Mouse (Mus musculus) heart, adult 2 months (tissue): ENCODE data around the gene Mgp.

Experiments used
- CTCF ChIP-seq: fragments of 200-600 bp; IDR thresholded peaks from 2 replicates; pipeline ENCODE4 v1.8.1; 2022; ENCODE audit warnings: antibody characterized with exemption, mild to moderate bottlenecking, moderate library complexity
- POLR2A ChIP-seq: fragments of 200-500 bp; IDR thresholded peaks from 2 replicates; pipeline ENCODE4 v1.6.1; 2011; ENCODE audit warnings: mild to moderate bottlenecking, low read depth, low read length, control low read depth; ENCODE audit not compliant: insufficient read depth

DNA sequence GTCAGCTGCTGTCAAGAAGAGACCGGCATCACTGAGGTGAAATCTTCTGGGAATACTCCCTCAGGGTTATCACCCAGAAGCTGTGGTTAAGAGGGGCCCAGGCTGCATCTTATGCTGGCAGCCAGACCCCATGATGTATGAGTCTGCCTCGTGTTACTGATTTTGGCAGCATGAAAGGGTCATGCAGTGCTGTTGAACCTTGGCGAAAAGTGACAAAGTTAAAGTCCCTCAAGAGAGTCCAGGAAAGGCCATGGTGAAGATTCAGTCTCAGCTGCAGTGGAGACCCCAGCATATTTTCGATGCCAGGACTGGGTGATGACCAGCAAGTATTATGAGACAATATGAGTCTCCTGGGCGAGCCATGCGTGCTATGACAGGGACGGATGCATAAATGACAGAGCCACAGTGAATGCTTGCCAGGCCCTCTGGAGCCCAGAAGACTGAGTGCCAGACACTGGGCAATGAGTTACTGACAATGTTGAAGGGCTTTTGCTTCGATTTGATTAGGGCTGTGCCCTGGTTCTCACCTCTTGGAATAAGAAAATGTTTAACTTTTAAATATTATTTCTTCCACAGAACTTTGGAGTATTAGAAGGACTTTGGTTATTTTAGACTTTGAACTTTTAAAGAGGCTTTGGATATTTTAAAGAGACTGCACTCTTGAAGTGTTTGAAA lies 40.2 kb upstream of the Mgp start:
- TF ChIP-seq POLR2A (no peak), CTCF (no peak)
